Mouse (Mus musculus) frontal cortex, postnatal 14 days (tissue): ENCODE results near the gene Dnah17.

Experiments used
- DNase-seq, 2 experiments: peaks; one replicate each; pipeline ENCODE4 v3.0.0; 2022; ENCODE audit warnings: low spot score in 2 of 2

Gene Dnah17

GRCm38 (mm10) chr11:117995255-117995654 is 135.2 kb downstream of the Dnah17 start:
- no peak for DNase-seq

- peak in 1 of 2 experiments; percentile 28 for DNase-seq
Observed at GRCm38 (mm10) chr11:117994250-117995057, 136.0 kb downstream of the Dnah17 start.

GRCm38 (mm10) chr11:117993190-117994175 is 137.0 kb downstream of the Dnah17 start:
- DNase-seq = no peak

- DNase-seq = no peak
Observed at GRCm38 (mm10) chr11:117991502-117992470, 138.6 kb downstream of the Dnah17 start.

- no peak for DNase-seq
Observed at GRCm38 (mm10) chr11:117989926-117990325, 140.5 kb downstream of the Dnah17 start.

GRCm38 (mm10) chr11:117989241-117989640 is 141.2 kb downstream of the Dnah17 start:
- DNase-seq = no peak

GRCm38 (mm10) chr11:117987968-117988367 is 142.5 kb downstream of the Dnah17 start:
- no peak for DNase-seq

GRCm38 (mm10) chr11:117987032-117987451 is 143.4 kb downstream of the Dnah17 start:
- DNase-seq = no peak

GRCm38 (mm10) chr11:117986126-117987031 is 144.1 kb downstream of the Dnah17 start, which contains the start of gene Pgs1:
Gene Pgs1, plus strand, starts transcription at chr11:117986292.
- DNase-seq = peak; percentile 83 to 86

GRCm38 (mm10) chr11:117983770-117984169 is 146.7 kb downstream of the Dnah17 start:
- DNase-seq = no peak

- no peak for DNase-seq
Observed at GRCm38 (mm10) chr11:117982426-117982825, 148.0 kb downstream of the Dnah17 start.

GRCm38 (mm10) chr11:117979388-117979787 is 151.0 kb downstream of the Dnah17 start:
- no peak for DNase-seq

GRCm38 (mm10) chr11:117977694-117978360 is 152.6 kb downstream of the Dnah17 start:
- no peak for DNase-seq

- no peak for DNase-seq
Observed at GRCm38 (mm10) chr11:117976081-117976582, 154.3 kb downstream of the Dnah17 start.

GRCm38 (mm10) chr11:117975211-117975967 is 155.0 kb downstream of the Dnah17 start:
- no peak for DNase-seq

GRCm38 (mm10) chr11:117974327-117975125 is 155.9 kb downstream of the Dnah17 start:
- DNase-seq = no peak

GRCm38 (mm10) chr11:117973569-117973968 is 156.9 kb downstream of the Dnah17 start:
- DNase-seq = no peak
